Mouse (Mus musculus) hindbrain, embryonic 14.5 days (tissue): ENCODE measurements at regions not wholly inside any gene's neighbourhood (a gene's known extent, or its start where the extent isn't known, plus 50 kb on each side); places are given as distances from the start of the nearest gene placed in this dataset.
A peak's percentile ranks its signal among the peaks of the same experiment; 100 is the strongest.

Source experiments
- ATAC-seq: fragments of 200-750 bp; cut with Nextera tagmentation; 2 replicates; pipeline ENCODE4 v1.8.0; 2017; ENCODE audit warnings: moderate number of reproducible peaks, mild to moderate bottlenecking, moderate TSS enrichment, moderate library complexity; ENCODE audit not compliant: low FRiP score
- DNase-seq: peaks from one replicate; pipeline ENCODE4 v3.0.0-alpha.2; 2015; ENCODE audit warnings: low spot score
- H3K27ac ChIP-seq: fragments of 300-500 bp; sonication (generic); 2 replicates; pipeline ENCODE4 v1.5.1; 2014; ENCODE audit warnings: mild to moderate bottlenecking, moderate library complexity
- H3K27me3 ChIP-seq: fragments of 300-500 bp; sonication (generic); 2 replicates; pipeline ENCODE4 v1.6.1; 2014; ENCODE audit warnings: mild to moderate bottlenecking, low read length, mixed read lengths; ENCODE audit not compliant: control insufficient read depth, insufficient read depth
- H3K36me3 ChIP-seq: fragments of 300-500 bp; sonication (generic); replicated peaks from 2 replicates; pipeline ENCODE4 v1.6.1; 2014; ENCODE audit not compliant: control insufficient read depth, insufficient read depth
- H3K4me1 ChIP-seq: fragments of 300-500 bp; sonication (generic); replicated peaks from 2 replicates; pipeline ENCODE4 v1.6.1; 2014; ENCODE audit warnings: antibody characterized with exemption, low read length, mixed read lengths; ENCODE audit not compliant: control insufficient read depth, insufficient read depth
- H3K4me2 ChIP-seq: fragments of 300-500 bp; sonication (generic); replicated peaks from 2 replicates; pipeline ENCODE4 v1.6.1; 2014; ENCODE audit warnings: mild to moderate bottlenecking, moderate library complexity
- H3K4me3 ChIP-seq: fragments of 300-500 bp; sonication (generic); replicated peaks from 2 replicates; pipeline ENCODE4 v1.5.1; 2014; ENCODE audit warnings: mild to moderate bottlenecking, low read length
- H3K9ac ChIP-seq: fragments of 300-500 bp; sonication (generic); 2 replicates; pipeline ENCODE4 v1.6.1; 2014
- H3K9me3 ChIP-seq: fragments of 300-500 bp; sonication (generic); 2 replicates; pipeline ENCODE4 v1.6.1; 2016; ENCODE audit warnings: low read length; ENCODE audit not compliant: control insufficient read depth
- WGBS: fragments of 180-500 bp; shearing (Covaris S2); extraction: QIAGEN DNeasy Blood & Tissue Kit; methylation state at CpG from one replicate; pipeline ENCODE4 v1.1.7; 2014; 5-methylcytosine and 5-hydroxymethylcytosine counted together

- Histone ChIP-seq H3K4me2 (no peak overlapping the region), H3K4me3 (no peak overlapping the region), H3K9me3 (0 out of 2 replicates have a peak, but pooled peaks cover 4% of the 10 kb centered on the region), H3K4me1 (no peaks in the 10 kb centered on the region), H3K9ac (no peak overlapping the region), H3K27me3 (no peaks in the 10 kb centered on the region), H3K36me3 (no peaks in the 10 kb centered on the region), H3K27ac (no peak overlapping the region)
- DNase-seq (no peak), ATAC-seq (no peak)
These were observed 639.1 kb upstream of the 4921530L21Rik start for GRCm38 (mm10) chr14:95241946-95242345.

- no peak for ATAC-seq
These were observed 632.2 kb upstream of the 4921530L21Rik start for GRCm38 (mm10) chr14:95248859-95249258.

GRCm38 (mm10) chr14:95256110-95256509, 624.9 kb upstream of the 4921530L21Rik start:
- Histone ChIP-seq H3K27ac (no peak overlapping the region), H3K9me3 (no peaks in the 10 kb centered on the region), H3K27me3 (no peaks in the 10 kb centered on the region), H3K36me3 (no peaks in the 10 kb centered on the region), H3K9ac (no peak overlapping the region), H3K4me3 (no peak overlapping the region), H3K4me1 (no peaks in the 10 kb centered on the region), H3K4me2 (no peak overlapping the region)
- WGBS, result 45% methylated on average over 4 of the region's 4 CpGs
- DNase-seq (no peak), ATAC-seq (no peak)

More at GRCm38 (mm10) chr14:95248859-95249258, 632.2 kb upstream of the 4921530L21Rik start:
- no peak for DNase-seq
- no peaks in the 10 kb centered on the region for H3K27me3 ChIP-seq
- no peak overlapping the region for H3K9ac ChIP-seq
- H3K36me3 ChIP-seq, result no peaks in the 10 kb centered on the region
- 83% methylated on average over 2 of the region's 2 CpGs for WGBS
- no peak overlapping the region for H3K27ac ChIP-seq
- no peaks in the 10 kb centered on the region for H3K4me1 ChIP-seq
- H3K4me2 ChIP-seq, result no peak overlapping the region
- H3K9me3 ChIP-seq, result no peaks in the 10 kb centered on the region
- no peak overlapping the region for H3K4me3 ChIP-seq

GRCm38 (mm10) chr14:95281431-95281830, 599.6 kb upstream of the 4921530L21Rik start:
- Histone ChIP-seq H3K27me3 (no peaks in the 10 kb centered on the region), H3K36me3 (no peaks in the 10 kb centered on the region), H3K9me3 (0 out of 2 replicates have a peak, but pooled peaks cover 1% of the 10 kb centered on the region), H3K4me2 (no peak overlapping the region), H3K4me1 (no peaks in the 10 kb centered on the region), H3K27ac (no peak overlapping the region), H3K4me3 (no peak overlapping the region), H3K9ac (no peak overlapping the region)
- DNase-seq (no peak), ATAC-seq (no peak)
- WGBS, result 68% methylated on average over 1 of the region's 1 CpGs

- Histone ChIP-seq H3K4me3 (no peak overlapping the region), H3K36me3 (no peaks in the 10 kb centered on the region), H3K9me3 (0 out of 2 replicates have a peak, but pooled peaks cover 3% of the 10 kb centered on the region), H3K4me1 (no peaks in the 10 kb centered on the region), H3K9ac (no peak overlapping the region), H3K27me3 (no peaks in the 10 kb centered on the region), H3K27ac (no peak overlapping the region), H3K4me2 (no peak overlapping the region)
- 44% methylated on average over 1 of the region's 1 CpGs for WGBS
- ATAC-seq, result no peak
- DNase-seq, result no peak
These were observed 599.0 kb upstream of the 4921530L21Rik start for GRCm38 (mm10) chr14:95282016-95282415.

- Histone ChIP-seq H3K27ac (no peak overlapping the region), H3K4me1 (no peaks in the 10 kb centered on the region), H3K27me3 (no peaks in the 10 kb centered on the region), H3K36me3 (no peaks in the 10 kb centered on the region), H3K9me3 (no peaks in the 10 kb centered on the region), H3K4me3 (no peak overlapping the region), H3K4me2 (no peak overlapping the region), H3K9ac (no peak overlapping the region)
- 81% methylated on average over 2 of the region's 2 CpGs for WGBS
- DNase-seq (no peak), ATAC-seq (no peak)
These were observed 566.7 kb upstream of the 4921530L21Rik start for GRCm38 (mm10) chr14:95314134-95314924.

GRCm38 (mm10) chr14:95356968-95357367, 524.1 kb upstream of the 4921530L21Rik start:
- H3K27ac ChIP-seq, result no peak overlapping the region
- H3K27me3 ChIP-seq, result no peaks in the 10 kb centered on the region
- no peak overlapping the region for H3K4me3 ChIP-seq
- 44% methylated on average over 10 of the region's 10 CpGs for WGBS
- no peaks in the 10 kb centered on the region for H3K36me3 ChIP-seq
- peak; percentile 82 for DNase-seq
- peak; percentile 86 for ATAC-seq
- H3K9me3 ChIP-seq, result no peaks in the 10 kb centered on the region
- no peak overlapping the region for H3K9ac ChIP-seq
- H3K4me1 ChIP-seq, result no peaks in the 10 kb centered on the region
- H3K4me2 ChIP-seq, result no peak overlapping the region
